Mouse (Mus musculus) cerebellum, adult 2 months (tissue): Measurements from ENCODE around the gene Ldb2. TPM values are rescaled to one million over a fixed set of nuclear protein-coding genes. Genes with fewer than 3 reads are reported as not detected.

Experiments
- DNase-seq, 2 experiments: peaks; one replicate each; pipeline ENCODE4 v3.0.0; 2021
- H3K27ac ChIP-seq: fragments of 200-500 bp; 2 replicates; pipeline ENCODE4 v1.5.1; 2012; ENCODE audit warnings: low read length, control low read depth, inconsistent platforms; ENCODE audit not compliant: insufficient read depth
- H3K27me3 ChIP-seq: fragments of 200-500 bp; 2 replicates; pipeline ENCODE4 v1.6.1; 2012; ENCODE audit warnings: inconsistent platforms, mild to moderate bottlenecking, low read length, moderate library complexity; ENCODE audit not compliant: control insufficient read depth, insufficient read depth
- H3K4me1 ChIP-seq: fragments of 200-500 bp; 2 replicates; pipeline ENCODE4 v1.6.1; 2011; ENCODE audit warnings: low read length; ENCODE audit not compliant: control insufficient read depth, insufficient read depth
- H3K4me3 ChIP-seq: fragments of 200-500 bp; replicated peaks from 2 replicates; pipeline ENCODE3; 2011; ENCODE audit warnings: mild to moderate bottlenecking, low read depth, low read length, control low read depth; ENCODE audit not compliant: insufficient read depth
- CTCF ChIP-seq: fragments of 200-500 bp; IDR thresholded peaks from 2 replicates; pipeline ENCODE4 v1.5.1; 2011; ENCODE audit warnings: low read depth, mild to moderate bottlenecking, control low read depth, low read length, moderate library complexity, borderline replicate concordance; ENCODE audit not compliant: insufficient read depth
- POLR2A ChIP-seq: fragments of 200-500 bp; IDR thresholded peaks from 2 replicates; pipeline ENCODE4 v1.6.1; 2011; ENCODE audit warnings: low read length, control low read depth, borderline replicate concordance; ENCODE audit not compliant: insufficient read depth
- WGBS: fragments of 180-500 bp; shearing (Covaris S2); methylation state at CpG from one replicate; pipeline ENCODE4 v1.1.7; 2018; 5-methylcytosine and 5-hydroxymethylcytosine counted together
- polyA plus RNA-seq: library from polyadenylated mRNA; depleted of rRNA; stranded (reverse); fragments of >200 nt; gene quantifications from 2 replicates; pipeline ENCODE4 v1.2.3, GENCODE M21; 2012

Ldb2 gene
- polyA plus RNA-seq, 1 experiment, result 12.6 TPM

DNA sequence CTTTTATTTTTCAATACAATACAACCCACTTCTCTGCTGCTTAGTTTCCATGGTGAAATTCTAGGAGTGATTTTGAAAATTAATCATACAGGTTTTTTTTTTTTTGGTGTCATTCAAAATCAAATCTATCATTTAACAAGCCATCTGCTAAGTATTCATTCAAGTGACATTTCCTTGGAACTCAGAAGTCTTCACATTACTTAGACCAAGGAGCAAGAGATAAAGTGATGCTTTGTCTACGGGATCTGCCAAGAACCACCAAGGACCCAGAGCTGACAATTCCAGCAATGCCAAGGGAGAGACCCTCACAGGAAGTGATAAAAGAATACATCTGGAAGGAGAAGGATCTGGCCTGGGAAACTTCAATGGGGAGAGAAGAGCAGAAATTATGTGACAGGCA is 270.5 kb downstream of the Ldb2 start:
- DNase-seq, result no peak
- Histone ChIP-seq H3K4me3 (no peak overlapping the region), H3K27me3 (no peaks in the 10 kb centered on the region), H3K4me1 (no peaks in the 10 kb centered on the region), H3K27ac (no peak overlapping the region)
- 30% methylated on average over 1 of the region's 1 CpGs for WGBS
- TF ChIP-seq POLR2A (no peak), CTCF (no peak)

DNA sequence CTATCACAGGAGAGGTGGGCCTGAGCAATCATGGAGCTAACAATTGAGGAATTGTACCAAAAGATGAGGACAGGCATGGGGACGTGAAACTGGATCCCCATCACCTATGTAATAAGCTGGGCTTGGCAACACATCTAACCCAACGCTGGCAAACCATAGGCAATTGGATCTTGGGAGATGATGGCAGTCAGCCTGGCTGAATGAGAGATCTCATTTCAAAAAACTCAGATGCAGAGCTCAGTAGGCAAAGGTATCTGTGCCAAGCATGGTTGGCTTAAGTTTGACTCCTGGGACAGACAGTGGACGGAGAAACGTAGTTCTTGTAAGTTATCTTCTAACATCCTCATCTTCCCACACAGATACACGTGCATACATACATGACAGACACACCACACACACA is 294.3 kb downstream of the Ldb2 start:
- no peaks in the 10 kb centered on the region for H3K27me3 ChIP-seq
- H3K4me1 ChIP-seq, result no peaks in the 10 kb centered on the region
- 24% methylated on average over 5 of the region's 5 CpGs for WGBS
- no peak overlapping the region for H3K27ac ChIP-seq
- DNase-seq, result no peak
- H3K4me3 ChIP-seq, result no peak overlapping the region
- TF ChIP-seq CTCF (no peak), POLR2A (no peak)

DNA sequence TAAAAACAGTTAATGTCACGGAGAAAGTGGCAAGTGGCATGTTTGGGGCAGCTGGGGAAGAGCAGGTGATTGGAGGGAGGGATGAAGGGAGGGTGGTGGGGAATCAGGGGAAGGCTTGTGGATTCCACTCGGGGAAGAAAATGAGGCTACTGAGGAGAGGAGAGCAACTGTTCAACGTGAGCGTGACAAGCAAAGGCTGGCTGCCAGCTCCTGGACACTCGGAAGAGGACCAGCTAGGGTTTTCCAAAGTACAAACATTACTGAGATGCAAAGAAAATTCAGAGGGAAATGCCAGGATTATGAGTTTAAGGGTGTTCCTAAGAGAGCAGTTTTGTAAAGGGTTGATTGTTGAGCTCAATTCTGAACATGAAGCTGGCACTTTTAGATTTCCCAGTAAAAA is 294.7 kb downstream of the Ldb2 start:
- H3K4me1 ChIP-seq, result no peaks in the 10 kb centered on the region
- no peak for DNase-seq
- no peaks in the 10 kb centered on the region for H3K27me3 ChIP-seq
- no peak overlapping the region for H3K27ac ChIP-seq
- WGBS, result 16% methylated on average over 5 of the region's 5 CpGs
- no peak overlapping the region for H3K4me3 ChIP-seq
- no peak for TF ChIP-seq POLR2A
- TF ChIP-seq CTCF, result no peak

DNA sequence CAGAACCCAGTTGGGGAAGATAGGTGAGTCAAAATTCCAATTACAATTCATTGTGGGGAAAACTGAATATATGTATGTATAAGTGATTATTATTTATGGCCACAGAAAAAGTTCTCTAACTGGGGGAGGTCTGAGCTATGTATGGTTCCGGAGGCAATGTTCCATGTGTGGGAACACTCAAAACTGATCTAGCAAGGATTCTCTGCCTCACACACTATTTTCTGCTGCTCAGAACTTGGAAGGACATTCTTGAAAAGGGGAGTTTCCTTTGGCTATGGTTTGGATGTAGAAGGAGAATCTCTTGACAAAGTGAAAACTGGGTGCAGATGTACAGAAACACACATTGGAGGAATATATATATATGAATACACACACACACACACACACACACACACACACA is 301.3 kb downstream of the Ldb2 start:
- no peak overlapping the region for H3K4me3 ChIP-seq
- no peak for DNase-seq
- no peak for TF ChIP-seq CTCF
- 98% methylated on average over 1 of the region's 1 CpGs for WGBS
- no peaks in the 10 kb centered on the region for H3K27me3 ChIP-seq
- no peaks in the 10 kb centered on the region for H3K4me1 ChIP-seq
- no peak overlapping the region for H3K27ac ChIP-seq

DNA sequence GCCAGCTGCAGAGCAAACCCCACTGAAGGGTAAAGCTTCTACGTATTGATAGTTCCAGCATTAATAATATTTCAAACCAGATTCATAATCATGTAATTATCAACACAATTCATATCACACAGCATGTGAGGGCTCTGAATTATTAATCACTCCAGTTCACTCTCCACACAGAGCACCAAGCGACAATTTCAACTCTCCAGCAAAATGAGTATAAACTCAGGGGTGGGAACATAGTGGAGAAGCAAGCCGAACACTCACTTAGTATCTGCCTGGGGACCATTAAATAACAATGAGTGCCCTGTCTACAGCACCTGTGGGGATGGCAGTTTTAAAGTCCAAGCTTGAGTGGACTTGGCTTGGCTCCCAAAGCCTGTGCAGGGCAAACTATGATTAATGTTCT is 302.6 kb downstream of the Ldb2 start:
- DNase-seq, result no peak
- WGBS, result 77% methylated on average over 3 of the region's 3 CpGs
- no peaks in the 10 kb centered on the region for H3K27me3 ChIP-seq

DNA sequence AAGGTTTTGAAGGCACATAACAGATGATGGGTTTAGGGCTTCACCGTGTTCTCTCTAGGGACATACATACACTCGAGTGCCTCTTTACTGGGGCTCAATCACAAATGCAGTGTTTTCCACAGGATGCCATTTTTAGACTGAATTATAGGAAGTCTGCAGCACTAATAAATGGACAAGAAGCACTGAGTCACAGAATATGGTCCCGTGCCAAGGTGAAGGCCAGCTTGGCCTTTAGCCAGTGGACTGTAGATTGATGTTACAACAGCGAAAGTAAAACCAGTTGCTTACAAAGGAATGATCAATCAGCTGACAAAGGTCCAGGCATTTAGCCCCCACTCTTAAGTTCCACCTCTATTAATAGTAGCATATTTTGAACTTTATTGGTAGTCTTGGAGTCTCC is 304.4 kb downstream of the Ldb2 start:
- DNase-seq, result no peak
- H3K4me1 ChIP-seq, result no peaks in the 10 kb centered on the region
- TF ChIP-seq POLR2A (no peak), CTCF (no peak)
- no peaks in the 10 kb centered on the region for H3K27me3 ChIP-seq
- no peak overlapping the region for H3K4me3 ChIP-seq
- no peak overlapping the region for H3K27ac ChIP-seq
- WGBS, result 46% methylated on average over 4 of the region's 4 CpGs

More for the DNA sequence above, 302.6 kb downstream of the Ldb2 start:
- Histone ChIP-seq H3K4me1 (no peaks in the 10 kb centered on the region), H3K27ac (no peak overlapping the region), H3K4me3 (no peak overlapping the region)
- TF ChIP-seq POLR2A (no peak), CTCF (no peak)

DNA sequence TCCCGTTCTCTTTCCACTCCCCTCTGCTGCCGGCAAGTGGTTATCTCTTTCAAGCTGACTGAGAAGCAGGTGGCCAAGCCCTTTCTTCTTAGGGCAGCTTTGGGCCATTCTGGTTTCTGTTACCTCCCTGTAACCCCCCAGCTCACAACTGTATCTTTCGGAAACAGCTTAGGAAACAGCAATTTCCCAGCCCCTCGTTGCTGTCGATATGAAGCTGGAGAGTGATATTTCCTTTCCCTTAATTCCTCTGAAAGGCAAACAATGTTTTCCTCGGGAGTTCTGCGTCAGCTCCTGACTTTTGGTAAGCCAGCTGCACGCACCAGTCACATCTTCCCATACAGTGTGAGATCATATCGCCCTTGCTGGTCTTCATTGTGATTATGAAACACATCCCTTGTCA is 305.3 kb downstream of the Ldb2 start:
- Histone ChIP-seq H3K27ac (no peak overlapping the region), H3K4me1 (no peaks in the 10 kb centered on the region), H3K27me3 (no peaks in the 10 kb centered on the region), H3K4me3 (no peak overlapping the region)
- TF ChIP-seq POLR2A, result no peak
- no peak for TF ChIP-seq CTCF
- WGBS, result 81% methylated on average over 9 of the region's 9 CpGs
- no peak for DNase-seq

DNA sequence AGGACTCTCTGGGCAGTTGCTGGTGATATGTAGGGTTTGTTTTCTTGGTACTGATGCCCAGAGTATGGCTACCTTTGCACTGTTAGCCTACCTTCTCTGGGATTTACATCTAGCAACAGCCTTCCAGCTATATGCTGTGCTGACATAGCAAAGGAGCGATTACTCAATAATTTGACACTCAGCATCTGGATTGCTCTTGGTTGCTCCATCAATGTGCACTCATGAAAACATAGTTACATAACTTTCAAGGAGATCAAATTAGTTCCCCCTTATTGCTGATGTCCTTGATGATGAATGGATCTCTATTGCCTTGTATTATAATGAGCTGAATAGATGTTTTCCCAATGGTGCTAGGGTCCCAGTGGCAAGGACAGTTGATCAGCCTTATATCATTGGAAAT is 308.0 kb downstream of the Ldb2 start:
- Histone ChIP-seq H3K27me3 (no peaks in the 10 kb centered on the region), H3K4me1 (no peaks in the 10 kb centered on the region), H3K27ac (no peak overlapping the region), H3K4me3 (no peak overlapping the region)
- TF ChIP-seq CTCF (no peak), POLR2A (no peak)
- no peak for DNase-seq
- WGBS, result 94% methylated on average over 1 of the region's 1 CpGs
